Mouse (Mus musculus): ENCODE measurements around the gene Zfp36.
A peak's percentile ranks its signal among the peaks of the same experiment; 100 is the strongest.
"Not testable (repeated sequence)": the region's sequence is repeated elsewhere in the genome, so short reads cannot be mapped to it uniquely, and the experiment has no call there.

The Zfp36 gene

DNA sequence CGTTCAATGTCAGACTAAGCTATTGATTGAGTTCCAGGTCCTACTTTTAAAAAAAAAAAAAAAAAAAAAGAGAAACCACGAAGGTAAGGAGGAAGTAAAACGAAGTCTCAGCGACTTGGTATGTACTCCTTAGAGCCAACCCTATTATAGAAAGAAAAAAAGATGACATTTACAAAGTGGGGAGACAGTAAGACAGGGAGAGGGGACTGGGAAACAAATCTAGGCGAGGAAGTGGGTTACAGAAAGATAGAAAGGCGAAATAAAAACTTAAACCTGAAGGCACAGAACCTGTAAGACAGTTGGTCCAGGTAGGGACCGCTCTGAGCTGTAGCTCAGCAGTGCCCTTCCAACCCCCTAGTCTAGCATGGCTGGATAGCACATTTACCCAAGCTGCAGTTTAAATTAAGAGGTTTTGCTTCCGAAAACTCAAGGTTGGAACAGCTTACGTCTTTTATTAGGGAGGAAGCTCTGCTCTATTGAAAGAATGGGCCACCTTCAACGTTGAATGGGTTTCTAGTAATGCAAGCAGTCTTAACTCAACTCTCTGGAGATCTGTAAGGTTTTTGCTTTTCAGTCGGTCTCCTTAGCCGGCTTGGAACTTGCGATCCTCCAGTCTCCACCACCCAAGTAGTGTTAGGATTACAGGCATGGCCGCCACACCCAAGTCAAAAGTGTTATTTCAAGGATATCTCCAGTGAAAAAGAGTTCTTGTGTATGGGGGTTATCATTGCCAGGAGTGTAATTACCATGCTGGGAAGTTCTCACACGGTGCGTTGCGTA is at the start of gene Zfp36:
TSS of gene Zfp36 (minus strand) at position 17 of the 780 bp plus-strand sequence.
- no peak for DNase-seq

DNA sequence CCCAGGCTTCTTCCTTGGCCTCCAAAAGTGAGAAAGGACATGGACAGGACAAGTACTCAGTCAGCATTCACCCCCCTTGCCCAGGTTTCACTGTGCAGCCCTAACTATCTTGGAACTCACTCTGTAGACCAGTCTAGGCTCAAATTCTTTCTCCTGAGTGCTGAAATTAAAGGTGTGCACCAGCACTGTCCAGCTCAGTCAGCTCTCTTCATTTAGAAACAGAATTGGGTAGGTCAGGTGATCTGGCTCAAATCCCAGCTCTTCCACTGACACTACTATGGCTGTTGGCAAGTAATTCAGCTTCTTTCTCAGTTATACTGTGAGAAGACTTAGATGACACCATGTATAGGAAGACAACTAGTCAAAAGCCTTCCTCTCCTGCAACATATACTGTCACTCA is 47.7 kb upstream of the Zfp36 start:
- DNase-seq: no peak

DNA sequence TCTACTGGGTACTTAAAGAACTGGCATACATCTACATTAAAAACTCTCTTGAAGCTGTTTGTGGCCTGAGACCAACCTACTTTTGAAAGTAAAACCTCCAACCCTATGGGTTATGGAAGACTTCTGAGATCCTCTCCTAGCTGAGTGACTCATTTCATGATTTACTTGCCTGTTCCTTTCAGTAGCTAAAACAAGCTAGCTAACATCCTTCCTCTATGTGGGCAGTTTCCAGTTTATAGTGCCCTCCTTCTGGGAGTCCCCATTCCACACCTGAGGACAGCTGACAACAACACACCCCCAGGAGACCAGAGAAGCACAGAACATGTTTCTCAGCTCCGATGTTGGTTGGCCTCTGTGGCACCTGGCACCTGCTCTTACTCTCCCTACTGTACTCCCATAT is 43.0 kb upstream of the Zfp36 start:
- DNase-seq: no peak

DNA sequence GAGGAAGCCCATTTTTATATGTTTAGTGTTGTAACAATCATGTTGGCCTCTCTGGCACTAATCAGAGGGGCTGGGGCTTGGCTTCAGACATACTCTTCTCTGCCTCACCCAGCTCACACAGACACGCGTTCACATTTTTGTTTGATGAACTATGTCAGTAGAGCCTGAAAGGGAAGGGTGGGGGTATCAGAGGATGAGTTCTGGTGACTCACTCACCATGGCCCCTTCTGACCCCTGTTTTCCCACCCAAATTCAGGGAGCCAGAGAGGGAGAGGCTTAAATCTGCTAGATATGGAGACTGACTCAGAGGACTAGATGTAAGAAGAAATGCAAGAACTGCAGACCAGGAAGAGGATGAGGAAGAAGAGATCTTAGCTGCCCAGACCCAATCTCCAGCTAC is 39.4 kb upstream of the Zfp36 start:
- DNase-seq: no peak

DNA sequence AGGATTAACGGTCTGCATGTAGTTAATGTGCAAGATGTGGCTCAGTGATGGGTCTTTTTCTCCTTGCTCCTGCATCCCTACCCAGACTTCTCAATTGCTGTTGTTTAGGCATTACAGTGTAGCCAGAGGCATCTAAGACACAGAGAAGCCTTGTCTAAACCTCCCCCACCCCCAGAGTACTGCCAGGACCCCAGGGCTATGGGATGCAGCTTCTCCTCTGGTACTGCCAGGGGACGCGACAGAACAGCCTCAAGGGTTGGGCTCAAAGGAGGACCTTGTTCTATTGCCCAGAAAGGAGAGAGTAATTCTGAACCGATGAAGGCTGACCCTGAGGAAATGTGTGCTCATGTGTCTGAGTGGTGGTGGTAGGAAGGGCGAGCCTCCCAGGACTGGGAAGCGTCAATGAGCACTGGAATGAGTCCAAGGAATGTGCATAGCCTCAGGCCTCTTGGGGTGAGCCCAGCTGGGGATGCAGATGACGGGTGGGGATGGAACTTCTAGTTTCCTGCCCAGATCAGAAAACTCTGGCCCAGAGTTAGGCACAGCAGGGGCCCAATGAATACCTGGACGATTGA is 38.1 kb upstream of the Zfp36 start:
- peak; percentile 51 for DNase-seq

DNA sequence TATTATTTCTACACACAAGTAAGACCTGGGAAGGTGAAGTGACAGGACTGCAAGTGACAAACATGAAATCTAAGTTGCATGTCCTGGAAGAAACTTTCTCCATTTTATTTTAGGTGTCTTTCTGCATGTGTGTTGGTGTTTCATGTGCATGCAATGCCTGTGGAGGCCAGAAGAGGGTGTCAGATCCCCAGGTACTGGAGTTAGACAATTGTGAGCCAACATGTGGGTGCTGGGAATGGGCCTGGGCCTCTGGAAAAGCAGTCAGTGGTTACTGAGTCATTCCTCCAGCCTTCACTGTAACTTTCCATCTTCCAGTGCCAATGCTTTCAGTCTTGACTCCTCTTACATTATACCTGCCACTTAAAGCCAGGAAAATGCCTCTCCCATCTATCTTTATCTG is 37.3 kb upstream of the Zfp36 start:
- DNase-seq: no peak

DNA sequence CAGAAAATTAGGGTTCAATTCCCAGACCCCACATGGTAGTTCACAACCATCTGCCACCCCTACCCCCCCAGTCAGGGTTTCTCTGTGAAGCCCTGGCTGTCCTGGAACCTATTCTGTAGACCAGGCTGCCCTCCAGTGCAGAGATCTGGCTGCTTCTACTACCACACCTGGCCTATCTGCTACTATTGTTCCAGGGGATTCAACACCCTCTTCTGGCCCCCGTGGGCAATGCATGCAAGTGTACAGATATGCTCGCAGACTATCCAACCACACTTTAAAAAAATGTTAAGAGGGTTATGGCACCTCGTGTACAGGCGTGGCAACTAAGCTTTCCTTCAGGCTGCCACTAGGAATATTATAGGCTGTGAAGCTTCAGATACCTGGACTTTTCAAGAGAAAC is 32.8 kb upstream of the Zfp36 start:
- DNase-seq: no peak

DNA sequence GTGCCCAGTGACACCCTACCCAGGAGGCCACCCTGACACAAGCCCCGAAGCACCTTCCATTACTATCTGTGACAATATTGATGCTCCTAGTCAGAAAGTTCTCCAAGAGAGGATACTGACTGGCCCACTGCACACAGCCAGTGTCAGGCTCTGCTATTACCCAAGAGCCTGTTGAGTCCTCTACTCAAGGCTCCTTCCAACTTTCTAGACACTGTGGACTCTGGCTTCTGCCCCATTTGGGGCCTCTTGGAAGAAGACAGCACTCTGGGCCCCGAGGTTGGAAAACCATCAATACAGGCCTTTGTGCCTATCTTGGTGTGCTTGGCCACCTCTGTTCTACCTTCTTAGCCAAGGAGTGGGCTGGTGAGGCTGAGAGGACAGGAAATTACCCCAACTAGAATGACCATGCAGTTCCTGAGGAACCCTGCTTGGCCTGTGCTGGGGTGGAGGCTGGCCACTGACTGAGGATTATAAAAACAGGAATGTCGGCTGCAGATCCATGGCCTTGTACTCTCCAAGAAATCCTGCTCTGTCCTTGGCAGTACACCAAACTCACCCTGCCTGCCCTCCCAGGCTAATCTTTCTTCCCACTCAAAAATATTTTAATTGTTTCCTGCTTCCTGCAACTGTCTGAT is 30.9 kb upstream of the Zfp36 start:
- DNase-seq: peak; percentile 46

DNA sequence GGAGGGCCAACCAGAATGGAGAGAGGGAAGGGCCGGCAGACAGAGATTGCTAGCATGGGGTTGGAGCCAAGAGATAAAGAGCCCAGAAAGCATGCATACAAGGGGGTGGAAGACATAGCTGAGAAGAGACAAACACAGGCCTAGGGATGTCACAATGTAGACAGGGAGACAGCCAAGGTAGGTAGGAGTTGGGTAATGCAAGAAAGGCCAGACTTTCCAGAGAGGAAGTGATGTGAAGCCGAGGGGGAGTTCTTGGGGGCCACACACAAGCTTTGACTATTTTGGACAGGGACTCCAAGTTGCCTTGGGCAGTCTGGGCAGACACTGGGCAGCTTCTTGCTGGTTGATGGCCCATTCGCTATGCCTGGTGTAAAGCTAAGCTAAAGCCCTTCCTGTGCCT is 21.9 kb upstream of the Zfp36 start:
- no peak for DNase-seq

DNA sequence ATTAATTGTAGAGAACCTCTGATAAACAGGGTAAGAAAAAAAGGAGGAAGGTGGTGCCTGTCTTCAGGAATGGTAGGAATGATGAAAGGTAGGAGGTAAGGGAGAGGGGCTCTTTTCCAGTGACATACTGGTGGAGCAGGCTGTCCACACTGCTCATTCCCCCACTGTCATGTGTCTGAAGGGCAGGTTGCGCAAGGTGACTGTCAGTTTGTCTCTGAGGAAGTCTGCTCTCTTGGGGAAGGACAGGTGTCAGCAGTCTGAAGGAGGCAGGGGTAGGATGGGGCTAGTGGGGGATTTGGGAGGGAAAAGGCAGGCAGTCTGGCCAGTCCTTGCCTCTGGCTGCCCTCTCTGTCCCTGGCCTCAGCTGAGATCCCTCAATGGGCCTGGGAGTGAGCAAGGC is 21.0 kb upstream of the Zfp36 start:
- DNase-seq: no peak

DNA sequence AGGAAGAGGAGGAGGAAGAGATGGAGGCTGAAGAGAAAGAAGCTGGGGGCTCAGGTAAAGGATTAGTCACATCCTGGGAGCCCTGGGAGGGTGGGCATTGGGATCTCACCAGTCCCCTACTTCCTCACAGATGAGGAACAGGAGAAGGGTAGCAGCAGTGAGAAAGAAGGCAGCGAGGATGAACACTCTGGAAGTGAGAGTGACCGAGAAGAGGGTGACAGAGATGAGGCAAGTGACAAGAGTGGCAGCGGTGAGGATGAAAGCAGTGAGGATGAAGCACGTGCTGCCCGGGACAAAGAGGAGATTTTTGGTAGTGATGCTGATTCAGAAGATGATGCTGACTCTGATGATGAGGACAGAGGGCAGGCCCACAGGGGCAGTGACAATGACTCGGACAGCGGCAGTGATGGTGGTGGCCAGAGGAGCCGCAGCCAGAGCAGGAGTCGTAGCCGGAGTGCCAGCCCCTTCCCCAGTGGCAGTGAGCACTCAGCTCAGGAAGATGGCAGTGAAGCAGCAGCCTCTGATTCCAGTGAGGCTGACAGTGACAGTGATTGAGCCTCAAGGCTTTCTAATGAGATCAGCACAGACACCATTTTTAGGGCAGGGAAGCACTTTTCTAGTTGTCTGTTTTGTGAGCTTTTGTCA is 18.8 kb upstream of the Zfp36 start:
- DNase-seq: no peak

DNA sequence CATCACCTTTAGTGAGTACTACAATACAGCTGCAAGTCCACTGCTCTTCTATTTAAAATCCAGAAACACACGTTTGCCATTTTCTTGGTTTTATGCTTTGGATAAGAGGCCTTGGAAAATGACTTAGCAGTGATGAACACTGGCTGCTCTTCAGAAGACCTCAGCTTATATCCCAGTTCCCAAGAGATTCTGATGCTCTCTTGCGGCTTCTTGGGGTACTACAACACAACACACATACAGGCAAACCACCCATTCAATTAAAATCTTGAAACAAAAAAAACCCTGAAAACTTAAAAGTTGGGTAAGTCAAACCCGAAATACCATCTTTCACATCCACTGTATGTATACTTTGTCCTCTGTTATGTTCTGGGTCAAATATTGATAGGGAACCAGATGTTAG is 17.9 kb upstream of the Zfp36 start:
- DNase-seq: no peak

DNA sequence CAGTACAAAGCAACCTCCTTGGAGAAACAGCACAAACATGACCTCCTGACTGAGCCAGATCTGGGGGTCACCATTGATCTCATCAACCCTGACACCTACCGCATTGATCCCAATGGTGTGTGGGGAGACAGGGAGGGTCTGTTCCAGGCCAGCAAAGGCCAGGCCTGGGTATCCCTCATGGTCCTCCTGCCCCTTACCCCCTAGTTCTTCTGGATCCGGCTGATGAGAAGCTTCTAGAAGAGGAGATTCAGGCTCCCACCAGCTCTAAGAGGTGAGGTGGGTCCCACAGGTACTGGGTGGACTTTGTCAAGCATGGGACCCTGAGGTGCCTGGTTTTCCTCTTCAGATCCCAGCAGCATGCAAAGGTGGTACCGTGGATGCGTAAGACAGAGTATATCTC is 15.4 kb upstream of the Zfp36 start:
- no peak for DNase-seq

DNA sequence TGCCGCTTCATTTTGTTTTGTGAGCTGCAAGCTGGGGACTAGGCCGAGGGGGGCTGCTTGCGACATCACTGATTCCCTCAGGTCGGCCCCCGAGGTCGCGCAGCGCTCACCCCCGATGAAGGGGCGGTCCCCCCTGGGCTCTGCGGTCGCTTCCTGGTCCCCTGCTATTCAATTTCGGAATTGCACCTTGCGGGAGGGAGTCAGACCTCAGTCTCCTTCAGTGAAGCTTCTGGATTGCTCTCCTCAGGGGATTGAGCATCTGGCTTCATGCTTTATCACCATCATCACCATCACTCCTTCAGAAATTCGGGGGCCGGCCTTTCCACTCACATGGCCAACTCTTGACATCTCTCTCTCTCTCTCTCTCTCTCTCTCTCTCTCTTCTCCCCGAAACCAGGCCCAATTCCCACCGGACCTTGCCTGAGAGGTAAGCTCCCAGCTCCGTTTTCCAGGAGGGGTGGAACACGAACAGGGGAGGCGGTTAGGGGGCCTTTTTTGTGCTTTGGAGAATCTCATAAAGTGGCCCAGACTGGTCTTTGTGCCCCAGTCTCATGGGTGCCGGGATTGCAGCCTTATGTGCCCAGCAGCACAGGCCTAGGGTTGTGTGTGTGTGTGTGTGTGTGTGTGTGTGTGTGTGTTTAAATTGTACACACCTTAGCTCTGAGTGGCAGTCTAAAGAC is 13.4 kb upstream of the Zfp36 start:
- no peak for DNase-seq

DNA sequence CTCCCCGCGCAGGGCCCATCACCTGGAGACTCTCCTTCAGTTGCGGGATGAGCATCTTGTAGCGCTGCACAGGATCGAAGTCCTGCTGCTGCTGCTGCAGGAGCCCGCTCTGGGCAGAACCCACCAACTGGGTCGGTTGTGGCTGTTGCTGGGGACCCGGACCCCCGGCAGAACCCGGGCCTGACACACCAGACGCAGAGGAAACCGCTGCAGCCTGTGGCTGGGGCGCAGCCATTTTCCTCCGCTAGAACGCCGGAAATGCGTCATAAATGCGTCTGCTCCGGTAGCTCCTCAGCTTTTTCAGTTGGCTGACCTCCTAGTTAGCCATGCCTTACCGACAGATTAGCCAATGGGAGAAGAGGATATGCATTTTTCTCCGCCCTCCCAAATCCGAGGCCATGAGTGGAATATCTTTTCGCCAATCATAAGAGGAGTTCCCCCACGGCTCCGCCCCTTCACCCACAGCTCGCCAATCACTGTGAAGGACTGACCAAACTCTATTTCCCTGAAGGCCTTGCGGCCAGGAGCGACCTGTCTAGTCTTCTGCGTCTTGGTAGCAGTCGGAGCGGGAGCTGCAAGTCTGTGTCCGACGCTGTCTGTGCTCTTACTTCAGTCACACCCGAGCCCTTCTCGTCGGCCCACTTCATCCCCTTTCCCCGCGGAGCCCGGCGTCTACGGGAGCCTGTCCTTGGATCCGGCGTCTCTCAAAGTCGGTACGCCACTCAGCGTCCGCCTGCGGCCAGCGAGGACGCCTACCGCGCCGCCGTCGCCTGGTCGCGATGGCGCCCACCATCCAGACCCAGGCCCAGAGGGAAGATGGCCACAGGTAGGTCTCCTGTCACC is 12.6 kb upstream of the Zfp36 start, which contains the start of the genes Med29 and Paf1:
TSS of gene Med29 (minus strand) at position 280 of the 843 bp plus-strand sequence.
TSS of gene Paf1 (plus strand) at position 523 of the 843 bp plus-strand sequence.
- DNase-seq: peak; percentile 96

DNA sequence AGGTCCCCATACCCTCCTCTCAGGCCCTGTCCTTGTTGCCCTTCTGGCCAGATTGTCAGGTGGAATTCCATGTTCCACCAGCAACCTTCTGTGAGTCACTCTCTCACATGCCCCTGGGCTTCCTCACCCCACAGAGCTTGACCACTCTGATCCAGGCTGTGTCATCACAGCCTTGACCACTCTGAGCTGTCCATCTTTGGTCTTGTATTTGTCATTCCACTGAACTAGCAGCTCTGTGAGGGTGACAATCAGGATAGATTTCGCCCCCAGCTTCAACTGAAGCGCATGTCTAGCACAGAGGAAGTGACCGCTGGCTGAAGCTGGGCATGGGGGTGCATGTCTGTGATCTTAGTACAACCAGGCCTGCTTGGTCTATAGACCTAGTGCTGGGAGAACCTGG is 10.3 kb upstream of the Zfp36 start:
- DNase-seq: no peak

DNA sequence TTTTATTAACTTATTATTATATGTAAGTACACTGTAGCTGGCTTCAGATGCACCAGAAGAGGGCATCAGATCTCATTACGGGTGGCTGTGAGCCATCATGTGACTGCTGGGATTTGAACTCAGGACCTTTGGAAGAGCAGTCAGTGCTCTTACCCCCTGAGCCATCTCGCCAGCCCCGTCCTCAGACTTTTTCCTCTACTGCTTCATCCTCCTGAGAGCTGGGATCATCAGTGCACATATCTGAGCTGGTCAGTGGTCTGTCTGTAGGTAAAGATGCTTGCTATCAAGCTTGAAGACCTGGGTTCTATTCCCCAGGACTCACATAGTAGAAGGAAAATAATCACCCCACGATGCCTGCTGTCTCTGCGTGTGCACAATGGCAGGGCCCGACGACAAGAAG is 7.3 kb upstream of the Zfp36 start:
- not testable (repeated sequence) for DNase-seq

DNA sequence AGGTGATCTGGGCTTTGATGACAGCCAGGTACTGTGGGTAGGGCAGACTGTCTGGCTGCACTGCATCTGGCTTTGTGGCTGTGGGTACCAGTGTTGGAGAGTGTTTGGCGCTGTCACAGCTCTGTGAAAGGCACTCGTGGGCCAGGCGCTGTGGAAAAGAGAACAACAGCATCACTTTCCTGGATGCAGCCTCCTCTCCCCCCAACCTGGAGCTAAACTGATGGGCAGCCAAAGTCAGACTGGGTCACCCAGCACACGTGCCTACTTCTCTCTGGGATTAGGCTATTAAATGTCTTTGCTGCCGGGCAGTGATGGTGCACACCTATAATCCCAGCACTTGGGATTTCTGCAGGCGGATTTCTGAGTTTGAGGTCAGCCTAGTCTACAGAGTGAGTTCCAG is 6.8 kb upstream of the Zfp36 start:
- DNase-seq: not testable (repeated sequence)

DNA sequence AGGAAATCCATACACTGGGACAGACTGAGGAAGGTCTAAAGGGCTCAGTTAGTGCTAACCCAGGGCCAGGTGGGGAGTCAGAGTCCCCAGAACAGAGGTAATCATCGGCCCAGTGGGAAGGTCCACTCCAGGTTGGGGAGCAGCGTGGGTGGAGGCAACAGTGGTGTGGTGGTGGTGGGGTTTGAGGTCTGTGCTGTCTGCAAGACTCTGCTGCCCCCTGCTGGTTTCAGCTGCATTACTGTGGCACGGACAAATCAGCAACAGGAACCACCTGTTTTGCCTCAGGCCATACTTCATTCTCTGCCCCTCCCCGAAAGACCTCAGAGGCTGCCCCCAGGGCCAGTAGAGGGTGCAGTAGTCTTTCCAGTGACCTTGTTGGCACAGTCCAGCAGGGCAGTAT is 6.4 kb upstream of the Zfp36 start:
- DNase-seq: peak; percentile 88

DNA sequence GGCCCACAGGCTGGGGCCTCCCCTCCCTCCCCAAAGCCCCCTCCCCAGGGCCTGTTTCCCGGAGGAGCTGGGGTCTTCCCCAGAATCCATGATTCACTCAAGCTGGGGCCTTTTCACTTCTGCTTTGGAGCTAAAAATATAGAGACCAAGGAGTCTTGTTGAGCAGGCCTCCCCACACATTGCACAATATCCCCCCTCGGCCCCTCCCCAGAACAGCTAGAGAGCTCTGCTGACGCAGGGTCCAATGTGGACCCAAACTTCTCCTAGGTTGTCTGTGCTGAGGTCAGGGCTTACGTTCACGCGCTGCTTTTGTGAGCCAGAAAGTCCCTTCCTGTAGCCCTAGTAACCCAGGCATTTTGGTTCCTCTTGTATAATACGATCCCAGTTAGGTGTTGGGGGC is 6.0 kb upstream of the Zfp36 start:
- no peak for DNase-seq

DNA sequence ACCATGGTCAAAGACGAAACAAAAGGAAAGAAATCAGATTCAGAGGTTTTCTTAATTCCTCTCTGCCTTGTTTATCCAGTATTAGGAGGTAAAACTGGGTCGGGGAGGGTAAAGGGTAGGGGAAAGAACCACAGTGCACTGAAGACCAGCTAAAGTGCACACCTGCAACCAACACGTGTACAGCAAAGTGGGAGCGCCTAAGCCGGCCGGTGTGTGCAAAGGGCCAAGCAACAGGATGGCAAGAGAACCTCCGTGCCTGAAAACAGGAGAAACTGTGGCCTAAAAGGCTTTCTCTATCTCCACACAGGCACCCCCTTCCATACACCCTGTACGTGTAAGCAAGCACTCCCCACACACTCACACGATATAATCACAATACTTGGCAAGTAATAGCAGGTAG is 5.1 kb upstream of the Zfp36 start:
- no peak for DNase-seq

DNA sequence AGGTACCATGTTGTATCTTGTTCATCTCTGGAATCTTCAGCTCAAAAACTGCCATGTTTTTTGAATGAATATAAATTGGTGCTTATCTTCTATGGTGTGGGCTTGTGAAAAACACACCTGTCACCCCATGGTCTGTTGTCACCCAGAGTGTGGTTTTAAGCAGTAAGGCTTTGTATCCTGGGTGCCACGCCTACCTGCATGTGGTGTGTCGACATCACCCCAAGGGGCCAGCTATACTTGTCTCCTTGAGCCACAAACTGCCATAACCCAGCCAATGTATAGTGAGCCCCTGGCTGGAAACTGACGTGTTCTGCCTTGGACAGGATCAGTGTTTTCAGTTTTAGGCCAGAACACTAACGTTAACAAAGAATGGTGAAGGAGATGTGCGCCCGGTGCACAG is 4.1 kb upstream of the Zfp36 start:
- DNase-seq: no peak

All from kidney, adult 18-20 months (tissue).